Mouse (Mus musculus): ENCODE results near the gene Inha. TPM values are rescaled to one million over a fixed set of nuclear protein-coding genes. Genes with fewer than 3 reads are reported as not detected.

Gene Inha
- polyA plus RNA-seq, 1 experiment from 2014 or later, result 0.67 TPM

DNA sequence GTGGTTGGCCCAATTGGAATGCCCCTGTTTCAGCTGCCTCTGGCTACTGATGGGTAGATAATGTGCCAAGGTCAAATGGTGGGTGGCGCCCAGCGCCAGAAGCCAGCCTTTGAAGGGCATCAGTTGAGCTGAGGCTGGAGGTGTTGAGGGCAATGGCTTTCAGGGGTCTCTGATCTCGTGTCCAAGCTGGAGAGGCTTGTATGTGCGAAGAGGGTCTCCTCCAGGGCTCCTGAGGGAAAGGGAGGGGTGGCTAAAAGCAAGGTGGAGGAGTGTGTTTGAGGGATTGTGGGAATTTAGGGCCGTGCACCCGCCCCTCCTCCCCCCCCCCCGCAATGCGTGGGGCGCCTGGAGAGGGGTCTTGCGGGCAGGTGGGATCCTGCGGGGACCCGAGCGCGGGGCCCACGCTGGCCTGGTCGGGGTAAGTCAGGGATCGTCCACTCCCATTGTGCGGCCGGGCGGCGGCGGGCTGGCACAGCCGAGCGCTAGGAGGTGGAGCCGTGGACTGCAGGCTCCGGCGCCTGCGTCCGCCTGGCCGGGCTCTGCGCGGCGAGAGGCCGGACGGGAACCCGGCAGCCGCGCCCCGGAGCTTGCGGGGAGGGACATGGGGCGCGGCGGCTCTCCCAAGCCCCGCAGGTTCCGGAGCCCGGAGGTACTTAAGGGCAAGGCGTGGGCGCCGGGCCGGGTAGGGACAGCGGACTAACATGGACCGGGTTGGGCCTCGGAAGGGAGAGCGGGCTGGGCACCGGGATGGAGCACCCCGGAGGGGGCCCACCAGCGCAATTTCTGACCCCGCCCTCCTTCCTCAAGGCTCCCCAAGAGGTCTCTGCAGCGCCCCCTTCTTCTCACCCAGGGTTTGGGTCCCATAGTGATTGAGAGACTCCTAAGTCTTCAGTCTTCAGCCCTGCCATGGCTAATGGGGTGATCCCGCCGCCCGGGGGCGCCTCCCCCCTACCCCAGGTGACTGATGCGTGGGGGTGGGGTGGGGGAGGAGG lies 39.4 kb downstream of the Inha start, which contains the start of gene Slc4a3:
Gene Slc4a3, plus strand, starts transcription at position 302 of the 992 bp plus-strand sequence.
- Histone ChIP-seq H3K27me3 (peaks cover 49% of the 10 kb centered on the region), H3K9me3 (replicated peaks) (no peaks in the 10 kb centered on the region), H3K4me1 (replicated peaks) (no peaks in the 10 kb centered on the region), H3K27ac (replicated peaks) (no peak within 1 kb of the TSS), H3K4me3 (replicated peaks) (peak within 1 kb of the TSS; percentile 50), H3K9ac (no peak within 1 kb of the TSS), H3K4me2 (peak within 1 kb of the TSS; percentile 64), H3K36me3 (replicated peaks) (no peaks in the 10 kb centered on the region)
- WGBS (ENCODE audit: insufficient replicate concordance), result under 1% methylated on average over 56 of the region's 64 CpGs
- peak; percentile 34; the same call in 1 of the 2 replicates for ATAC-seq (ENCODE audit: insufficient read depth)

- Histone ChIP-seq H3K9ac (no peak overlapping the region), H3K27ac (replicated peaks) (no peak overlapping the region), H3K4me2 (no peak overlapping the region), H3K36me3 (replicated peaks) (no peaks in the 10 kb centered on the region), H3K9me3 (replicated peaks) (no peaks in the 10 kb centered on the region), H3K27me3 (peaks cover 49% of the 10 kb centered on the region), H3K4me3 (replicated peaks) (no peak overlapping the region), H3K4me1 (replicated peaks) (no peaks in the 10 kb centered on the region)
- no peak for ATAC-seq (ENCODE audit: insufficient read depth)
- WGBS (ENCODE audit: insufficient replicate concordance), result 73% methylated on average over 13 of the region's 13 CpGs
Measured at GRCm38 (mm10) chr1:75547351-75547750, 40.5 kb downstream of the Inha start.

DNA sequence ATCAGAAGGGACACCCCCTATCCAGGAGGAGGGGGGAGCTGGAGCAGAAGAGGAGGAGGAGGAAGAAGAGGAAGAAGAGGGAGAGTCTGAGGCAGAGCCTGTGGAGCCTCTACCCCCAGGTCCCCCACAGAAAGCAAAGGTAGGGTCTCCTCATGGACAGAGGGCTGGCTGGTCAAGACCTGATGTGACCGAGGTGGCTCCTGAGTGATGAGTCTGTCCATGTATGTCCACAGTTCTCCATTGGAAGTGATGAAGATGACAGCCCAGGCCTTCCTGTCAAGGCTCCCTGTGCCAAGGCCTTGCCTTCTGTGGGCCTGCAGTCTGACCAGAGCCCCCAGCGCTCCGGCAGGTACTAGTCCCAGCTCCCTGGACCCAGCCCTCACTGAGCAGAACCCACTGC lies 41.2 kb downstream of the Inha start:
- WGBS (ENCODE audit: insufficient replicate concordance), result 69% methylated on average over 3 of the region's 3 CpGs
- H3K27ac ChIP-seq (replicated peaks), result no peak overlapping the region
- ATAC-seq (ENCODE audit: insufficient read depth), result no peak

GRCm38 (mm10) chr1:75548871-75549270 lies 42.0 kb downstream of the Inha start:
- ATAC-seq (ENCODE audit: insufficient read depth), result no peak
- peaks cover 49% of the 10 kb centered on the region for H3K27me3 ChIP-seq
- no peaks in the 10 kb centered on the region for H3K36me3 ChIP-seq (replicated peaks)
- no peak overlapping the region for H3K27ac ChIP-seq (replicated peaks)
- no peak overlapping the region for H3K9ac ChIP-seq
- no peaks in the 10 kb centered on the region for H3K4me1 ChIP-seq (replicated peaks)
- 72% methylated on average over 17 of the region's 17 CpGs for WGBS (ENCODE audit: insufficient replicate concordance)
- no peaks in the 10 kb centered on the region for H3K9me3 ChIP-seq (replicated peaks)
- no peak overlapping the region for H3K4me2 ChIP-seq
- H3K4me3 ChIP-seq (replicated peaks), result no peak overlapping the region

More for the DNA sequence above, 41.2 kb downstream of the Inha start:
- Histone ChIP-seq H3K9ac (no peak overlapping the region), H3K9me3 (replicated peaks) (no peaks in the 10 kb centered on the region), H3K27me3 (peaks cover 49% of the 10 kb centered on the region), H3K36me3 (replicated peaks) (no peaks in the 10 kb centered on the region), H3K4me3 (replicated peaks) (no peak overlapping the region), H3K4me2 (no peak overlapping the region), H3K4me1 (replicated peaks) (no peaks in the 10 kb centered on the region)

GRCm38 (mm10) chr1:75549289-75550279 lies 42.7 kb downstream of the Inha start:
- Histone ChIP-seq H3K27me3 (peaks cover 45% of the 10 kb centered on the region), H3K36me3 (replicated peaks) (no peaks in the 10 kb centered on the region), H3K9ac (no peak overlapping the region), H3K9me3 (replicated peaks) (no peaks in the 10 kb centered on the region), H3K4me2 (no peak overlapping the region), H3K27ac (replicated peaks) (no peak overlapping the region), H3K4me1 (replicated peaks) (no peaks in the 10 kb centered on the region), H3K4me3 (replicated peaks) (no peak overlapping the region)
- 59% methylated on average over 17 of the region's 17 CpGs for WGBS (ENCODE audit: insufficient replicate concordance)
- no peak for ATAC-seq (ENCODE audit: insufficient read depth)

DNA sequence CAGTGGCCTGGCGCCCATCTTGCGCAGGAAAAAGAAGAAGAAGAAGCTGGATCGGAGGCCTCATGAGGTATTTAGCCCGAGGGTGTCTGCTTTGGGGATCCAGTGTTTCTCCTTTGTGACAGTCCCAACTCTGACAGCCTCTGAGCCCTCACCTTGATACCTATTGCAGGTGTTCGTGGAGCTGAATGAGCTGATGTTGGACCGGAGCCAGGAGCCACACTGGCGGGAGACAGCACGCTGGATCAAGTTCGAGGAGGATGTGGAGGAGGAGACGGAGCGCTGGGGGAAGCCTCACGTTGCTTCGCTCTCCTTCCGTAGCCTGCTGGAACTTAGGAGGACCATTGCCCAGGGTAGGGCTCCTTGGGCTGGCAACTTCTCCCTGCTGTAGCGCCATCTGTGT lies 43.7 kb downstream of the Inha start:
- WGBS (ENCODE audit: insufficient replicate concordance), result 74% methylated on average over 15 of the region's 15 CpGs
- Histone ChIP-seq H3K4me1 (replicated peaks) (no peaks in the 10 kb centered on the region), H3K9ac (no peak overlapping the region), H3K27me3 (peaks cover 35% of the 10 kb centered on the region), H3K36me3 (replicated peaks) (no peaks in the 10 kb centered on the region), H3K27ac (replicated peaks) (no peak overlapping the region), H3K9me3 (replicated peaks) (no peaks in the 10 kb centered on the region), H3K4me3 (replicated peaks) (no peak overlapping the region), H3K4me2 (no peak overlapping the region)
- no peak for ATAC-seq (ENCODE audit: insufficient read depth)

- Histone ChIP-seq H3K4me2 (no peak overlapping the region), H3K27me3 (peaks cover 4% of the 10 kb centered on the region), H3K4me3 (replicated peaks) (no peak overlapping the region), H3K9ac (no peak overlapping the region), H3K4me1 (replicated peaks) (peaks cover 3% of the 10 kb centered on the region; the same call in 1 of the 2 replicates), H3K27ac (replicated peaks) (no peak overlapping the region), H3K36me3 (replicated peaks) (no peaks in the 10 kb centered on the region), H3K9me3 (replicated peaks) (no peaks in the 10 kb centered on the region)
- 60% methylated on average over 7 of the region's 7 CpGs for WGBS (ENCODE audit: insufficient replicate concordance)
- no peak for ATAC-seq (ENCODE audit: insufficient read depth)
Measured at GRCm38 (mm10) chr1:75555680-75556079, 48.8 kb downstream of the Inha start.

DNA sequence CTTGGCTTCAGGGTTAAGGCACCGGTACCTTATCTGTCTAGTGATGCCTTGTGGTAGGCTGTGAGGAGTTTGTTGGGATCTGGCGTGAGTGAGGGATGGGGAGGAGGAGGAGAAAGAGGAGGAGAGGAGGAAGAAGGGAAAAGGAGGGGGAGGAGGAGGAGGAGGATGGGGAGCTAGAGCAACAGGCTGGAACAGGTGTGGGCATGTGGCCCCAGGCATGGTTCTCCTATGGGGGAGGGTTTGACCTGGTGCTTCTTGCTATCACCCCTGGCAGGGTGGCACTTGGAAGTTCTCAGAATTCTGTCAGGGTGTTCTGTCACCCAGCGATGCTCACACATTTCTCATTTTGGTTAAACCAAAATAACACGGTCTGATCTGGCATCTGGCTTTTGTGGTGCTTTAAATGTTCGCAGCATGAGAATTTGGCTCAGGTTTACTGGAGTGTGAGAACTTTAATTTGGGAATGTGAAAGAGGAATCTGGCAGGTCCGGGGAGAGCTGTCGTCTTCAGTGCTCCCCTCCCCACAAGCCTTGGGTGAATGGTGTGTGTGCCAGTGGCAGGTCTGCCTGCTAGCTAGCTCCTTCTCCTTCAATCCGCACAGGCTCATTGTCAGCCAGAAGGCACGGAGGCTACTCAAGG lies 49.4 kb downstream of the Inha start:
- Histone ChIP-seq H3K27ac (replicated peaks) (no peak overlapping the region), H3K9me3 (replicated peaks) (no peaks in the 10 kb centered on the region), H3K27me3 (peaks cover 5% of the 10 kb centered on the region), H3K36me3 (replicated peaks) (no peaks in the 10 kb centered on the region), H3K4me3 (replicated peaks) (no peak overlapping the region), H3K4me1 (replicated peaks) (peaks cover 3% of the 10 kb centered on the region; the same call in 1 of the 2 replicates), H3K9ac (no peak overlapping the region), H3K4me2 (no peak overlapping the region)
- 68% methylated on average over 9 of the region's 9 CpGs for WGBS (ENCODE audit: insufficient replicate concordance)
- no peak for ATAC-seq (ENCODE audit: insufficient read depth)

GRCm38 (mm10) chr1:75557041-75557440 lies 50.2 kb downstream of the Inha start:
- H3K36me3 ChIP-seq (replicated peaks), result no peaks in the 10 kb centered on the region
- no peak overlapping the region for H3K4me2 ChIP-seq
- no peaks in the 10 kb centered on the region for H3K9me3 ChIP-seq (replicated peaks)
- peaks cover 11% of the 10 kb centered on the region for H3K27me3 ChIP-seq
- no peak overlapping the region for H3K4me3 ChIP-seq (replicated peaks)
- H3K9ac ChIP-seq, result no peak overlapping the region
- peaks cover 3% of the 10 kb centered on the region; the same call in 1 of the 2 replicates for H3K4me1 ChIP-seq (replicated peaks)
- WGBS (ENCODE audit: insufficient replicate concordance), result 67% methylated on average over 7 of the region's 7 CpGs
- no peak for ATAC-seq (ENCODE audit: insufficient read depth)
- H3K27ac ChIP-seq (replicated peaks), result no peak overlapping the region

- no peak overlapping the region for H3K9ac ChIP-seq
- no peaks in the 10 kb centered on the region for H3K36me3 ChIP-seq (replicated peaks)
- H3K4me1 ChIP-seq (replicated peaks), result peaks cover 3% of the 10 kb centered on the region; the same call in 1 of the 2 replicates
- no peaks in the 10 kb centered on the region for H3K9me3 ChIP-seq (replicated peaks)
- peaks cover 11% of the 10 kb centered on the region for H3K27me3 ChIP-seq
- no peak overlapping the region for H3K4me3 ChIP-seq (replicated peaks)
- H3K4me2 ChIP-seq, result no peak overlapping the region
- H3K27ac ChIP-seq (replicated peaks), result no peak overlapping the region
- WGBS (ENCODE audit: insufficient replicate concordance), result 59% methylated on average over 18 of the region's 18 CpGs
- no peak for ATAC-seq (ENCODE audit: insufficient read depth)
Measured at GRCm38 (mm10) chr1:75558388-75559178, 51.7 kb downstream of the Inha start.

Data from liver, embryonic 15.5 days (tissue).